Mouse (Mus musculus) forebrain, embryonic 16.5 days (tissue): ENCODE measurements around the gene Zfp472. TPM values are rescaled to one million over a fixed set of nuclear protein-coding genes. Genes with fewer than 3 reads are reported as not detected.

Experiments
- ATAC-seq: fragments of 200-750 bp; cut with Nextera tagmentation; 2 replicates; pipeline ENCODE4 v1.8.0; 2017; ENCODE audit warnings: mild to moderate bottlenecking, moderate library complexity
- H3K27ac ChIP-seq: fragments of 300-500 bp; sonication (generic); 2 replicates; pipeline ENCODE4 v1.5.1; 2014; ENCODE audit warnings: low read length, control low read depth
- H3K27me3 ChIP-seq: fragments of 300-500 bp; sonication (generic); replicated peaks from 2 replicates; pipeline ENCODE4 v1.6.1; 2014; ENCODE audit warnings: low read length; ENCODE audit not compliant: control insufficient read depth, insufficient read depth
- H3K36me3 ChIP-seq: fragments of 300-500 bp; sonication (generic); 2 replicates; pipeline ENCODE4 v1.6.1; 2014; ENCODE audit not compliant: control insufficient read depth, insufficient read depth
- H3K4me1 ChIP-seq: fragments of 300-500 bp; sonication (generic); replicated peaks from 2 replicates; pipeline ENCODE4 v1.6.1; 2014; ENCODE audit warnings: low read length; ENCODE audit not compliant: control insufficient read depth, insufficient read depth
- H3K4me2 ChIP-seq: fragments of 300-500 bp; sonication (generic); 2 replicates; pipeline ENCODE4 v1.6.1; 2014; ENCODE audit warnings: mild to moderate bottlenecking, low read length, control low read depth
- H3K4me3 ChIP-seq: fragments of 300-500 bp; sonication (generic); replicated peaks from 2 replicates; pipeline ENCODE4 v1.5.1; 2014; ENCODE audit warnings: mild to moderate bottlenecking, low read length, control low read depth
- H3K9ac ChIP-seq: fragments of 300-500 bp; sonication (generic); replicated peaks from 2 replicates; pipeline ENCODE4 v1.6.1; 2014; ENCODE audit warnings: low read depth, low read length, control low read depth
- H3K9me3 ChIP-seq: fragments of 300-500 bp; sonication (generic); 2 replicates; pipeline ENCODE4 v1.6.1; 2016; ENCODE audit warnings: low read length; ENCODE audit not compliant: control insufficient read depth
- WGBS: fragments of 180-500 bp; shearing (Covaris S2); extraction: QIAGEN DNeasy Blood & Tissue Kit; methylation state at CpG from one replicate; pipeline ENCODE4 v1.1.7; 2014; 5-methylcytosine and 5-hydroxymethylcytosine counted together
- polyA plus RNA-seq: library from polyadenylated mRNA; unstranded; fragments of >200 nt; fragmentation: Nextera tagmentation; extraction: Ambion mirVana; gene quantifications from 2 replicates; pipeline ENCODE4 v1.2.1, GENCODE M21; 2015

The Zfp472 gene
- polyA plus RNA-seq, result 10.0 and 10.4 TPM in 2 replicates

- no peaks in the 10 kb centered on the region for H3K9me3 ChIP-seq
- WGBS, result under 1% methylated on average over 32 of the region's 33 CpGs
- ATAC-seq, result peak; percentile 100
Observed at GRCm38 (mm10) chr17:32965623-32966290, at the start of gene Zfp472. Gene Zfp472 (plus strand): TSS chr17:32965814.

DNA sequence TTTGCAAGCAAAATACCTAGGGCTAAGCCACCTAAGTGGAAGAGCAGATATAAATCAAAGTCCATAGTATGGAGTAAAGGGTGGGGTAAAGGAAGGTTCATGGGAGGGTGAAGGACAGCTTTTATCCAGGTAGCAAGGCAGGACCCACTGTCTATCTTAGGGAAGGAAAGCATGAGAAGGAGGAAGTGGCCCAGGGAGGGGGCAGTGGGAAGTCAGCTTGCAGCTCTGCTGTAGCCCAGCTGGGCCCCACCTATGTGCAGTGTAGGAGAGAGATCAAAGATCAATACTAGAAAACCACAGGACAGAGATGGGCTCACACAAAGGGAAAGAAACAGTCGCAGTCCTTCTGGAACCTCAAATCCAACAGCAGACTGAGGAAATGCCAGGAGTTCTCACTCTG is 49.5 kb upstream of the Zfp472 start:
- 75% methylated on average over 1 of the region's 1 CpGs for WGBS

More at GRCm38 (mm10) chr17:32965623-32966290, at the start of gene Zfp472:
- peak within 1 kb of the TSS; percentile 74 for H3K27ac ChIP-seq
- H3K9ac ChIP-seq, result peak within 1 kb of the TSS; percentile 79
- H3K27me3 ChIP-seq, result no peaks in the 10 kb centered on the region
- peaks cover 18% of the 10 kb centered on the region for H3K4me1 ChIP-seq
- H3K4me3 ChIP-seq, result peak within 1 kb of the TSS; percentile 93
- H3K4me2 ChIP-seq, result peak within 1 kb of the TSS; percentile 84
- H3K36me3 ChIP-seq, result no peaks in the 10 kb centered on the region

GRCm38 (mm10) chr17:32917131-32917530 is 48.5 kb upstream of the Zfp472 start, which contains the start of gene Cyp4f14:
Gene Cyp4f14 (minus strand): TSS chr17:32917342.
- H3K9me3 ChIP-seq, result no peaks in the 10 kb centered on the region
- H3K4me3 ChIP-seq, result no peak within 1 kb of the TSS
- H3K27me3 ChIP-seq, result peaks cover 2% of the 10 kb centered on the region; the same call in 1 of the 2 replicates
- WGBS, result 43% methylated on average over 2 of the region's 2 CpGs
- ATAC-seq, result no peak
- no peaks in the 10 kb centered on the region for H3K36me3 ChIP-seq
- H3K4me2 ChIP-seq, result no peak within 1 kb of the TSS
- no peak within 1 kb of the TSS for H3K9ac ChIP-seq
- H3K4me1 ChIP-seq, result peaks cover 3% of the 10 kb centered on the region
- no peak within 1 kb of the TSS for H3K27ac ChIP-seq

More for the DNA sequence above, 49.5 kb upstream of the Zfp472 start:
- H3K27me3 ChIP-seq, result peaks cover 2% of the 10 kb centered on the region; the same call in 1 of the 2 replicates
- H3K36me3 ChIP-seq, result no peaks in the 10 kb centered on the region
- no peak overlapping the region for H3K27ac ChIP-seq
- H3K9ac ChIP-seq, result no peak overlapping the region
- ATAC-seq, result no peak
- H3K4me3 ChIP-seq, result no peak overlapping the region
- no peak overlapping the region for H3K4me2 ChIP-seq
- peaks cover 3% of the 10 kb centered on the region for H3K4me1 ChIP-seq
- H3K9me3 ChIP-seq, result no peaks in the 10 kb centered on the region

GRCm38 (mm10) chr17:32919123-32919522 is 46.5 kb upstream of the Zfp472 start:
- no peak overlapping the region for H3K9ac ChIP-seq
- H3K27ac ChIP-seq, result no peak overlapping the region
- H3K36me3 ChIP-seq, result no peaks in the 10 kb centered on the region
- peaks cover 3% of the 10 kb centered on the region for H3K4me1 ChIP-seq
- no peak overlapping the region for H3K4me3 ChIP-seq
- H3K4me2 ChIP-seq, result no peak overlapping the region
- H3K27me3 ChIP-seq, result no peaks in the 10 kb centered on the region
- no peaks in the 10 kb centered on the region for H3K9me3 ChIP-seq
- WGBS, result 82% methylated on average over 2 of the region's 2 CpGs
- ATAC-seq, result no peak

GRCm38 (mm10) chr17:32923681-32924080 is 41.9 kb upstream of the Zfp472 start:
- Histone ChIP-seq H3K4me2 (no peak overlapping the region), H3K4me1 (0 out of 2 replicates have a peak, but pooled peaks cover 6% of the 10 kb centered on the region), H3K9me3 (no peaks in the 10 kb centered on the region), H3K27me3 (0 out of 2 replicates have a peak, but pooled peaks cover 2% of the 10 kb centered on the region), H3K9ac (no peak overlapping the region), H3K36me3 (no peaks in the 10 kb centered on the region), H3K27ac (no peak overlapping the region), H3K4me3 (no peak overlapping the region)
- WGBS, result 100% methylated on average over 1 of the region's 1 CpGs
- no peak for ATAC-seq

GRCm38 (mm10) chr17:32924658-32925312 is 40.8 kb upstream of the Zfp472 start:
- H3K27me3 ChIP-seq, result 0 out of 2 replicates have a peak, but pooled peaks cover 2% of the 10 kb centered on the region
- H3K27ac ChIP-seq, result no peak overlapping the region; the same call in 1 of the 2 replicates
- no peaks in the 10 kb centered on the region for H3K36me3 ChIP-seq
- peak overlapping the region; percentile 80 for H3K9ac ChIP-seq
- H3K9me3 ChIP-seq, result no peaks in the 10 kb centered on the region
- 0 out of 2 replicates have a peak, but pooled peaks cover 6% of the 10 kb centered on the region for H3K4me1 ChIP-seq
- WGBS, result 13% methylated on average over 32 of the region's 32 CpGs
- H3K4me2 ChIP-seq, result peak overlapping the region; percentile 89
- ATAC-seq, result peak; percentile 97
- H3K4me3 ChIP-seq, result peak overlapping the region; percentile 61

DNA sequence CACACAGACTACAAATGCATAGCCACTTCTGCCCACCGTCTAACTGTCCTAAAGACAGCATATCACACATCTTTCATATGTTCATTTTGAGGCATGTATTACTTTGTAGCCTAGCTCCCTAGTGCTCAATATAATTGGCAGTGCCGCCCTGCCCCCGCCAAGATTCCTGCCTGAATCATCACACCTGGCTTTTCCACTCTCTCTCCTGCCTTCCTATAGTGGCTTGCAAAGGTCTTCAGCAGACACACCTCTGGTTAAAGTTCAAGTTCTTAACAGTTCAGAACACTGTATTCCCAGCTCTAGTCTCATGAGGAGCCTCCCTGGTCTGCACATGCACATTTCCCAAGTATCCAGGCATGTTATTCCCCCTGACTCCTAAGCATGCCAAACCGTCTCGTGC is 37.8 kb upstream of the Zfp472 start:
- Histone ChIP-seq H3K27me3 (0 out of 2 replicates have a peak, but pooled peaks cover 2% of the 10 kb centered on the region), H3K4me2 (no peak overlapping the region), H3K4me1 (0 out of 2 replicates have a peak, but pooled peaks cover 6% of the 10 kb centered on the region), H3K36me3 (no peaks in the 10 kb centered on the region), H3K27ac (no peak overlapping the region), H3K9me3 (no peaks in the 10 kb centered on the region), H3K4me3 (no peak overlapping the region), H3K9ac (no peak overlapping the region)
- WGBS, result 84% methylated on average over 5 of the region's 5 CpGs
- no peak for ATAC-seq

DNA sequence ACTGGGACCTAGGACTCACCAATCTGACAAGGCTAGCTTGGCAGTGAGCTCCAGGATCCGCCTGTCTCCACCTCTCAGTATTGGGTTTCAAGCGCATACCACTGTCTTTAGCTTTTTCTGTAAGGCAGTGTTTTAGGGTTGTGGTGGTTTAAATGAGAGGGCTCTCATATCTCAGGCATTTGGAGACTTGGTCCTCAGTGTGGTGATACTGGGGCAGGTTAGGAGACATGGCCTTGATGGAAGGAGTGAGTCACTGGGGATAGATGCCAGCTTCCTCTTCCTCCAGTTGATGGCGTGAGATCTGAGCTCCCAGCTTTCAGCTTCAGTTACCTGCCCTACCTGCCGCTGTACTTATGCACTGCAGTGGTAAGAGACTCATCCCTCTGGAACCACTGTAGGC is 25.8 kb upstream of the Zfp472 start:
- H3K4me2 ChIP-seq, result no peak overlapping the region
- H3K9me3 ChIP-seq, result no peaks in the 10 kb centered on the region
- H3K36me3 ChIP-seq, result no peaks in the 10 kb centered on the region
- no peak overlapping the region for H3K27ac ChIP-seq
- H3K27me3 ChIP-seq, result no peaks in the 10 kb centered on the region
- 84% methylated on average over 4 of the region's 4 CpGs for WGBS
- no peak overlapping the region for H3K9ac ChIP-seq
- H3K4me1 ChIP-seq, result no peaks in the 10 kb centered on the region
- no peak for ATAC-seq
- no peak overlapping the region for H3K4me3 ChIP-seq

DNA sequence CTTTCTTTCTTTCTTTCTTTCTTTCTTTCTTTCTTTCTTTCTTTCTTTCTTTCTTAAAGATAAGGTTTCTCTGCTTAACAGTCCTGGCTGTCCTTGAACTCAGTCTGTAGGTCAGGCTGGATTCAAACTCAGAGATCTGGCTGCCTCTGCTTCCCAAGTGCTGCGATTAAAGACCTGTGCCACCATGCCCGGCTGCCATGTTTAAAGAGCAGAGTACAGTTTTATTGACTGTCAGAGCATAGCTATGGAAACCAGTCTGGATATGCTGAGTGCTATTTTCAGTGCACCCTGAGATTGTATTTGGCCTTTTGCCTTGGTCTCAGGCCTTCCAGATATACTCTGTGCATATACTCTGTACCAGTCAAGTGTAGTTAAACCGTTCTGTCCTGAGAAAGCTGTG is 22.0 kb upstream of the Zfp472 start:
- ATAC-seq, result no peak
- no peaks in the 10 kb centered on the region for H3K27me3 ChIP-seq
- WGBS, result 85% methylated on average over 3 of the region's 3 CpGs

More for the DNA sequence above, 22.0 kb upstream of the Zfp472 start:
- Histone ChIP-seq H3K36me3 (no peaks in the 10 kb centered on the region), H3K4me3 (no peak overlapping the region), H3K27ac (no peak overlapping the region), H3K9ac (no peak overlapping the region), H3K4me1 (peaks cover 14% of the 10 kb centered on the region), H3K9me3 (no peaks in the 10 kb centered on the region), H3K4me2 (no peak overlapping the region)
